Comparison of ENCODE assay signal across 26 mouse cellular contexts in genomic region chr12:104507911-104508310, GRCm38 (mm10). TPM values are rescaled to one million over a fixed set of nuclear protein-coding genes. Genes with fewer than 3 reads are reported as not detected.
"Had no signal": no experiment of that assay in that cellular context is flagged by ENCODE, and none has a peak within 500 bp of the region (broad histone marks: within the 10 kb centered on the region; RNA-seq: fewer than 3 reads in every experiment).

No protein-coding gene starts in this region.

- DNase-seq: gastrocnemius, adult 2 months; gastrocnemius, postnatal 10 days; gastrocnemius, postnatal 25 days; heart, adult 18-20 months; heart, postnatal 10 days; heart, postnatal 4 days; kidney, adult 11 months; kidney, adult 8-10 months; kidney, postnatal 10 days; kidney, postnatal 25 days; layer of hippocampus, adult 9-11 months; layer of hippocampus, postnatal 36 days; left cerebral cortex, postnatal 4 days; liver, embryonic 13.5 days had no signal

- H3K4me3 ChIP-seq: gastrocnemius, adult 2 months; heart, embryonic 10.5 days; heart, embryonic 12.5 days; hindbrain, embryonic 13.5 days; hindbrain, embryonic 15.5 days; limb, embryonic 13.5 days; limb, embryonic 15.5 days; liver, embryonic 13.5 days; liver, embryonic 15.5 days had no signal

- H3K9ac ChIP-seq: heart, embryonic 12.5 days; hindbrain, embryonic 13.5 days; hindbrain, embryonic 15.5 days; limb, embryonic 13.5 days; limb, embryonic 15.5 days; liver, embryonic 13.5 days; liver, embryonic 15.5 days had no signal

- H3K27me3 ChIP-seq: hindbrain, embryonic 13.5 days; hindbrain, embryonic 15.5 days; liver, embryonic 13.5 days; liver, embryonic 15.5 days had no signal

- H3K27ac ChIP-seq: gastrocnemius, adult 2 months; heart, embryonic 10.5 days; hindbrain, embryonic 13.5 days; hindbrain, embryonic 15.5 days; hindbrain, postnatal 0 days; limb, embryonic 13.5 days; limb, embryonic 15.5 days; liver, embryonic 13.5 days; liver, embryonic 15.5 days had no signal

- H3K4me1 ChIP-seq: heart, embryonic 10.5 days; heart, embryonic 12.5 days; hindbrain, embryonic 13.5 days; hindbrain, embryonic 15.5 days; limb, embryonic 13.5 days; limb, embryonic 15.5 days; liver, embryonic 13.5 days; liver, embryonic 15.5 days had no signal

- H3K36me3 ChIP-seq: heart, embryonic 10.5 days; heart, embryonic 12.5 days; hindbrain, embryonic 13.5 days; hindbrain, embryonic 15.5 days; limb, embryonic 13.5 days; limb, embryonic 15.5 days; liver, embryonic 13.5 days; liver, embryonic 15.5 days had no signal

- H3K9me3 ChIP-seq: heart, embryonic 10.5 days; heart, embryonic 12.5 days; hindbrain, embryonic 13.5 days; hindbrain, embryonic 15.5 days; limb, embryonic 13.5 days; limb, embryonic 15.5 days; liver, embryonic 13.5 days; liver, embryonic 15.5 days had no signal

RNA-seq across cellular contexts. Expression of gene Gsc, which starts 34.8 kb away (rescaled TPM):
- polyA plus RNA-seq: heart, embryonic 14.5 days; hindbrain, embryonic 13.5 days; hindbrain, postnatal 0 days; kidney, embryonic 14.5 days; kidney, embryonic 16.5 days; large intestine, adult 2 months; liver, embryonic 15.5 days had no signal
